Mouse (Mus musculus) adrenal gland, postnatal 25 days (tissue): ENCODE data around the gene Ifitm1. TPM values are rescaled to one million over a fixed set of nuclear protein-coding genes. Genes with fewer than 3 reads are reported as not detected.

Experiments
- DNase-seq: peaks from one replicate; pipeline ENCODE4 v3.0.0; 2021; ENCODE audit warnings: mixed read lengths
- long read RNA-seq: library from polyadenylated mRNA; stranded (forward); transcript quantifications from one replicate; pipeline ENCODE4 v2.0.0, GENCODE M21; 2021
- total RNA-seq: library from RNA; stranded (reverse); gene quantifications from 2 replicates; pipeline ENCODE4 v1.2.3, GENCODE M21; 2021

Gene Ifitm1
- 3.6 and 3.9 TPM in 2 replicates for total RNA-seq
- long read RNA-seq, partial matches to known transcripts = 0 of 1 reads
- long read RNA-seq, other reads (novel, unspliced or antisense) = 0 of 1 reads

DNA sequence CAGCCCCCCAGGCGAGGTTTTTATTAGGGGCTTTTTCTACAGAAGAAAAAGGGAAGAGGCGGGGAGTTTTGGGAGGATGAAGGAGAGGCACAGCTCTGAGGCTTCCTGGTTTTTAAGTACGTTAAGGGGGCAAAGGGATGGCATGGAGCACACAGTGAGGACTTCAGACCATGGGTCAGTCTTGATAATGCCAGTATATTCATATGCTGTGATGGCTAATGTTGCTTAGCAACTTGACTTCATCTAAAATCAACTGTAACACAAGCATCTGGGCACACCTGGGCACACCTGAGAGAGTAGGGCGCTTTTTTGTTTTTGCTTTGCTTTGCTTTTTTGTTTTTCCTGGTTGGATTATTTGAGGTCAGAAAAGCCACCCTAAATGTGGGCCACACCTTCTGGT, at the start of gene Ifitm1:
Gene Ifitm1, plus strand, starts transcription at position 301 of the 400 bp plus-strand sequence.
- DNase-seq = no peak

DNA sequence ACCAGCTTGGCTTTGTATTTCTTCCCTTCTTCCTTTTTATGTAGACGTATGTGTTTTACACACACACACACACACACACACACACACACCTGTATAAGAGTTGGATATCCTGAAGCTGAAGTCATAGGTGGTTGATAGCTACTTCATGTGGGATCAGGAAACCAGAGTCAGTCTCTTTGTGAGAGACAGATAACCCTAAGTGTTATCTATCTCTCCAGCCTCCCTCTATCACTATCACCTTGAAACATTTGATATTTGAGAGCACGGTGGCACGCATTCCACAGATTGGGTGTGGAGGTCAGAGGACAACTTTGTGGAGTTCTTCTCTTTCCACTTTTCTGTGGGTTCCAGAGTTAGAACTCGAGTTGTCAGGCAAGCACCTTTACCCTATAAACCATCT, 47.1 kb upstream of the Ifitm1 start:
- no peak for DNase-seq

DNA sequence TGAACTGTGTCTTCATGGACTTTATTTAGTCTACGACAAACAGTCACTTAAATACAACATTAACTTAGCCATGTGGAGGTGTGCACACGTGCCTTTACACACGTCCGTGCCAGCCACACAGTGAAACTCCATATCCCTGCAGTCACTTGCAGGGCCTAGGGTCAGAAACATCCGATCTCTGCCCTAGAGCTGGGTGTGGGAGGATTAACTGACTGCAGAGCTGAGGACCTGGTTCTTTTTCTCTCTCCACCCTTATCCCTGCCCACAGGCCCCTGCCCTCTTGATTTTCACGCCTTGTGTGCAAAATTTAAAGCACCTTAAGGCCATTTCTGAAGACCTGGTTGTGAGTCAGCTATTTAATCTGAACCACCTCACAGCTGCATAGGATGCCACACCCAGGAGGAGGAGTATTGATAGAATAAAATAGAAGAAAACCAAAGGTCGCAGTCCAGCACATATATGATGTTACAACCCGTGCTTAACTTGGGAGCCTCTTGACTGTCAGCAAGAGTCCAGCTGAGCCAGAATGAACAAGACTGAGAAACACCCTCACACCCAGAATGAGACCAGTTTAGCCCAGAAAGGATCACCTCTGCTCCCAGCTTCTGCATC, 46.5 kb upstream of the Ifitm1 start, which contains the start of gene Nlrp6:
Gene Nlrp6, plus strand, starts transcription at position 485 of the 612 bp plus-strand sequence.
- DNase-seq = no peak

DNA sequence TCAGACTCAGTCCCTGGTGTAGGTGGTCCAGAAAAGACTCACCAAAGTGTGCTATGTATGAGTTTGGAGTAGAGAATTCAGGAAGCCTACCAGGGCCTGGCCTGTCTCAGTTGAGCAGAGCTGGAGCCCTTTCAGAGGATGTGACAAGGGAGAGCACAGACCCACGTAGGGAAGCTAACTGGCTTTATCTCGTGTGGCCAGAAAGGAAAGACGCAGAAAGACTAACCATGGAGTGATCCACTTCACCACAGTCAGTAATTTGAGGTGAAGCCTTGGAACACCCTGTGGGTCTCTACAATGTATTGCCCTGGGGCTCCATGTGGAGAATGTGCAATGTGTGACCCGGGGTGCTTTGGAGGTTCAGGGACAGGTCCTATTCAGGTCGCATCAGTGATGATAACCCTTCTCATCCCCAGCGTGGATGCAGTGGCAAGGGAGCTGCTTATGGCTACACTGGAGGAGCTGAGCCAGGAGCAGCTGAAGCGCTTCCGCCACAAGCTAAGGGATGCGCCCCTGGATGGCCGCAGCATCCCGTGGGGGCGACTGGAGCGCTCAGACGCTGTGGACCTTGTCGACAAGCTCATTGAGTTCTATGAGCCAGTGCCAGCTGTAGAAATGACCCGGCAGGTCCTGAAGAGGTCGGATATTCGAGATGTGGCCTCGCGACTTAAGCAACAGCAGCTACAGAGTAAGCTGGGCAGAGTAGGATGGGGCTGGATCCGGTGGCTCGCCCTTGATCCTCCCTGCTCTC, 45.6 kb upstream of the Ifitm1 start:
- no peak for DNase-seq

DNA sequence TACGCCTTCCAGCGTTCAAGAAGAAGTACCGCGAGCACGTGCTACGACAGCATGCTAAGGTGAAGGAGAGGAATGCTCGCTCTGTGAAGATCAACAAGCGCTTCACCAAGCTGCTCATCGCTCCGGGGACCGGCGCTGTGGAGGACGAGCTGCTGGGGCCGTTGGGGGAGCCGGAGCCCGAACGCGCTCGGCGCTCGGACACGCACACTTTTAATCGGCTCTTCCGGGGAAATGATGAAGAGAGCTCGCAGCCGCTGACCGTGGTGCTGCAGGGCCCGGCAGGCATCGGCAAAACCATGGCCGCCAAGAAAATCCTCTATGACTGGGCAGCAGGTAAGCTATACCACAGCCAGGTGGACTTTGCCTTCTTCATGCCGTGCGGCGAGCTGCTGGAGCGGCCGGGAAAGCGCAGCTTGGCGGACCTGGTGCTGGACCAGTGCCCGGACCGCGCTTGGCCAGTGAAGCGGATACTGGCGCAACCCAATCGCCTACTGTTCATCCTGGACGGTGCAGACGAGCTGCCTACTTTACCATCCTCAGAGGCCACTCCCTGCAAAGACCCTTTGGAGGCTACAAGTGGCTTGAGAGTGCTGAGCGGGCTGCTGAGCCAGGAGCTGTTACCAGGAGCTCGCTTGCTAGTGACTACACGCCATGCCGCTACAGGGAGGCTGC, 44.5 kb upstream of the Ifitm1 start:
- DNase-seq = peak; percentile 73

DNA sequence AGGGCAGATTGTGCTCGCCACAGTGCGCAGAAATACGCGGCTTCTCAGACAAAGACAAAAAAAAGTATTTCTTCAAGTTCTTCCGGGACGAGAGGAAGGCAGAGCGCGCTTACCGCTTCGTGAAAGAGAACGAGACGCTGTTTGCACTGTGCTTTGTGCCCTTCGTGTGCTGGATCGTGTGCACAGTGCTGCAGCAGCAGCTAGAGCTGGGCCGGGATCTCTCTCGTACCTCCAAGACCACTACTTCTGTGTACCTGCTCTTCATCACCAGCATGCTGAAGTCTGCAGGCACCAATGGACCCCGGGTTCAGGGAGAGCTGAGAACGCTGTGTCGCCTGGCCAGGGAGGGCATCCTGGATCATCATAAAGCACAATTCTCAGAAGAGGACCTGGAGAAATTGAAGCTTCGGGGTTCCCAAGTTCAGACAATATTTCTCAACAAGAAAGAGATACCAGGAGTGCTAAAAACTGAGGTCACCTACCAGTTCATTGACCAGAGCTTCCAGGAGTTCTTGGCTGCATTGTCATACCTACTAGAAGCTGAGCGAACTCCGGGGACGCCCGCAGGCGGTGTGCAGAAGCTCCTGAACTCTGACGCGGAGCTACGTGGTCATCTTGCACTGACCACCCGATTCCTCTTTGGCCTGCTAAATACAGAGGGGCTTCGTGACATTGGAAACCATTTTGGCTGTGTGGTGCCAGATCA, 43.8 kb upstream of the Ifitm1 start:
- DNase-seq = no peak

DNA sequence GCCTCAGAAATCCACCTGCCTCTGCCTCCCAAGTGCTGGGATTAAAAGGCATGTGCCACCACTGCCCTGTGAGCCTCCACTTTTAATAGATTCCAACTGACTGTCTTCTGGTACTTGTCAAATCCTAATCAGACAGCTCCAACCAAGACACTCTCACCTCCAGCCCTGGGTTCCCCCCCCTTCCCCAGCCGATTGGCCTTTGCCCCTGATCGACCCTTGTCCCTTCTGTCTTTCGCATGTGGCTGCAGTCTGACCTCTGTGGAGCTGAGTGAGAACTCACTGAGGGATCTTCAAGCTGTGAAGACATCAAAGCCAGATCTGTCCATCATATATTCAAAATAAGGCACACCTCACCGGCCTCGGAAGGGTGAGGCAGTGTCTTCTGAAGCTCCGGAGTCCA, 39.8 kb upstream of the Ifitm1 start:
- no peak for DNase-seq

DNA sequence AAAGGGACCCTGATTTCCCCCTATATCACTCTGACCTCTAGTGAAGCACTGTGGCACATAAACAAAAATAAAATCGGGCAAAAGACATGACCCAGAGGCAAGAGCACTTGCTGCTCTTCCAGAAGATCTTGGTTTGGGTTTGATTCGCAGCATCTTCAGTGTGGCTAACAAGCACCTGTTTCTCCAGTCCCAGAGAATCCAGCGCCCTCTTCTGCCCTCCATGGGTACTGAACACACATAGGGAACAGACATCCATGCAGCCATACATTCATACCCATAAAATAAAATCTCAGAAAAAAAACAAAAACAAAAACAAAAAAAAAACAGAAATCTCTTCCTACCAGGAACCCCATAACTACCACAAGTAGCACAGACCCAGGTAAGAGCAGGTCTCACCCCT, 28.6 kb upstream of the Ifitm1 start:
- no peak for DNase-seq

DNA sequence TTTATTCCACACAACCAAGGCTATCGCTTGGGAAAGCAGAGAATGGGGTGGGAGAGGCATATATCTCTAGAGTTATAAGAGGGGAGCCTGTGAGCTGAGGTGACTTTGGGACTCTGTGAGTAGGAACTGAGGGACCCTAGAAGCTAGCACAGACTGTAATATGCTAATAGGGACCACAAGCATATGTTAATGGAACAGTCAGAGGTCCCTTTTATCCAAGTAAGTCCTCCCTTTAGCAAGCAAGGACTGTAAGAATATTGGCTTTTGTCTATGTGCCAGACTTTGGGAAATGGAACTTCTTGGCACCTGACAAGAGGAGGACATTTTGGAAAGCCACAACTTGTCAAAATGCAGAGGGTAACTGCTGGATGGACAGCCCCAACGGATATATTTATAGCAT, 28.1 kb upstream of the Ifitm1 start:
- no peak for DNase-seq

DNA sequence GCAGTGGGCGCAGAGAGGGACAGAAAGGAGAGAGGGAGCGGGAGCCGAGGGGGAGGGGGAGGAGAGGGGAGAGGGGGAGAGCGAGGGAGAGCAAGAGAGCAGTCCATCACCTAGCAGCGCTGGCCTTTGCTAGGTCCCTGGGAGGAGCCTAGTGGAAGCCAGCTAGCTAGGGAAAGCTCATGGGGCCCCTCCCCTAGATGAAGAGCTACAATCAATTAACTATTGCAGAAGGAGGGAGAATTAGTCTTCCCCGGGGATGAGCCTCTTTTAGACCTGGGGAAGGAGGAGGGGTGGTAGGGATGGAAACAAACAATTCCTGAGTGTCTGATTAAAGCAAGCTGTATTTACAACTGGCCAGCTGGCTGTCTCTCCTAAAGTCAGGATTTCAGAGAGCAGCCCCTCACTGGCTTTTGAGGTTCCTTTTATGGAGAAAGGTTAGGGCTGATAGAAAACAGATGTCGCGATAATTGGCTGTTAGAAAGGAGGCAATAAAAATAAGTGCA, 27.3 kb upstream of the Ifitm1 start:
- DNase-seq = no peak

DNA sequence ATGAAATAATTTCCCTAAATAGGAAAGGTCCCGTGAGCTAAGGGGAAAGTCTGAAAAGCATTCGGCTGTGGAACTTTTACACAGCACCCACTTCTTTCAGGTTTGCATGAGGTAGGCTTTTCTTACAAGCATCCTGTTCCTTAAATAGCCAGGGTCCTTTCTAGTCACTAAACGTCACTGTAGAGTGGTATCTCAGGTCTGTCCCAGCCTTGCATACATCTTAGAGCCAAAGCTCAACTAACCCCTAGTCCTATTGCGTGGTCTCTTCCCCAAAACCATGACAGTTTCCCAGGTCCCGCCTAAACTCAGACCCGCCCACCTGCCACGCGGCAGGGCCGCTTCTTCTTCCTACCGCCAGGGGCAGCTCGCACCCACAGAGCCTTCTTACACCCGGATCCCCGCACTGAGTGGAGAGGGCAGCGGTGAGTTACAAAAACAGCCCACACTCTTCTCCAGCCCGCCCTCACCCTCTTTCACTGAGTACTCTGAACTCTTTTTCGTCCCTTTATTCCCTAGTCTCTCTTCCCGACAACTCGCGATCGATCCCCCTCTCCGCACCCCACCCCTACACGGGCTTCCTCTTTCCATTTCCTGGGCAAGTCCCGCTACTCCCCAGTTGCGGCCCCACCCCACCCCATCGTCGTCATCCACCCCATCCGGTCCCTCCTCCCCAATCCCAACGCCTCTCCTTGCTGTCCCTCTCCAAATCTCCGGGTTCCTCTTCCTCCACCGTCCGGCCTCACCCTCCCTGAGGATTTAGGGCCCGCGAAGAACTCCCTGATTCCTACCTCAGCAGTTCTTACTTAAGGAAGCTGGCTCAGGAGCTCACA, 25.6 kb upstream of the Ifitm1 start, which contains the start of gene Pgghg:
Gene Pgghg, plus strand, starts transcription at position 170 of the 830 bp plus-strand sequence.
- peak; percentile 86 for DNase-seq

DNA sequence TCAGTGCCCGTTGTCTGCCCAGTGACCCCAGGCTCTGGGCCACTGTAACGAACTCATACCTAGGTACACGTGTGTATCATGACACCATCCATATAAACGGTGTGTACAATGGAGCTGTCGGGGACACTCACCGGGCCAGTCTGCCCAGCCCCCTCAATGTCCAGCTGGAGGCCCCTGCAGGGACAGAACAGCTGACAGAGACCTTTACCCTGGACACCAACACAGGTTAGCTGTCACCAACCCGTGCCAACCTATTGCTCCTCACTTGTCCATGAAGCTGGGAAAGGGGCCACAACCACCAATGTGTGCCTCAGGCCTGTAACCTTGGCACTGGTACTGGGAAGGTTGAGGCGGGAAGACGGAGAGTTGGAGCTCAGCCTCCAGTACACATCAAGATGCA, 24.7 kb upstream of the Ifitm1 start:
- no peak for DNase-seq

DNA sequence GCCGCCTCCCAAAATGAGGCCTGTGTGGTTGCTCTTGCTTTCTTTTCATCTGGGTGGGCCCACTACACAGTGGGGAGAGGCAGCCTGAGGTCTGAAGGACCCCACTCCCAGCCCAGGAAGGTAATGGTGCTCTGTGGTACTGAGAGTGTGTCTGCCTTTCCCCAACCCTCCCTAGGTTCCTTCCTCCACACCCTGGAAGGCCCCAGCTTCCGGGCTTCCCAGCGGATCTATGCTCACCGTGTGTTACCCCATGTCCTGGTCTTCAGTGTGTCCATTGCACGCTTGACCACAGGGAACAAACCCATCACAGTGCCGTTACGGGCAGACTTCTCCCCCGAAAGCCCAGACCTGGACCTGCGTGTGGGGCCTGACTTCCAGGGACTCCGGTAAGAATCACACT, 24.2 kb upstream of the Ifitm1 start:
- no peak for DNase-seq

DNA sequence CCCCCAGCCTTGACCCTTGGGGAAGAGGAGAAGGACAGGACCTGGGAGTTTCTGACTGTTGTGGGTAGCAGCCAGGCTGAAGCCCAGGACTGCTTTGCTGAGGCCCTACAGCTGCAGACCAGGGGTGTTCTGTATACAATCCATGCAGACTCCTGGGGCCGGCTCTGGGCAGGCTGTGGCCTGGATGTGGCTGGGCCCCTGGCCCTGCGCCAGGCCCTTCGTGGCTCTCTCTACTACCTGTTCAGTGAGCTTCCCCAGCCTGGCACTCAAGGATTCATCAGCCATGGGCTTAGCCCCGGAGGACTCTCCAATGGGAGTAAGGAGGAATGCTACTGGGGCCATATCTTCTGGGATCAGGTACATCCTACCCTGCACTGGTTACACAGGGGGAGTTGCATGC, 23.7 kb upstream of the Ifitm1 start:
- no peak for DNase-seq

DNA sequence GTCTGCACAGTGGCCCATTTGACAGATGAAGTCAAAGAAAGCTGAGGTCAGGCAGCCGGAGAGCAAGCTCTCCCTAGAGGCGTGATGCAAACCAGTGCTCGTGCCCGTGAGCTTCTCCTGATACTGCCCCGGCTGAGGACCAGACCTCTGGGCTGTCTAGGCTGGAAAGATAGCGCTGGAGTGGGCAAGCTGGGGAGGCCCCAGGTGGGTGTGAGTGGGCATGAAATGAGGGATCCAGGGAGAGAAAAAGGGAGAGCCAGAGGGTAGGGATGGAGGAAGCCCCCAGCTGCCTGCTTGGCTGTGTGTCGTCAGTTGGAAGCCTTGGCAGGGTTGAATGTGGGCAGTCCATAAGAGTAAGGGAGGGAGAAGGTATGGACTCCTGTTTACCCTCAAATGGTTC, 22.8 kb upstream of the Ifitm1 start:
- no peak for DNase-seq

DNA sequence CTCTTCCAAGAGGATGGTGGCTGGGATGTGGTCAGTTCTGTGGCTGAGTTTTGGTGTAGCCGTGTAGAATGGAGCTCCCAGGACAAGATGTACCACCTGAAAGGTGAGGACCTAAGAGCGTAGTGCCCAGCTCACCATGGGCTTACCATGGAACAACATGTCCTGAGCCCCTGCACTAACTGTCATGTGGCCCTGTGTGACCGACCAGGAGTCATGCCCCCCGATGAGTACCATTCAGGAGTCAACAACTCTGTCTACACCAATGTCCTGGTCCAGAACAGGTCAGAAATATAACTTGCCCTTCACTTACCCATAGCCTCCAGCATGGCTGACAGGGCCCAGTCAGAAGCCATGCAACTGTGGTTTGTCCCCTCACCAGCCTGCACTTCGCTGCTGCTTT, 21.8 kb upstream of the Ifitm1 start:
- no peak for DNase-seq

DNA sequence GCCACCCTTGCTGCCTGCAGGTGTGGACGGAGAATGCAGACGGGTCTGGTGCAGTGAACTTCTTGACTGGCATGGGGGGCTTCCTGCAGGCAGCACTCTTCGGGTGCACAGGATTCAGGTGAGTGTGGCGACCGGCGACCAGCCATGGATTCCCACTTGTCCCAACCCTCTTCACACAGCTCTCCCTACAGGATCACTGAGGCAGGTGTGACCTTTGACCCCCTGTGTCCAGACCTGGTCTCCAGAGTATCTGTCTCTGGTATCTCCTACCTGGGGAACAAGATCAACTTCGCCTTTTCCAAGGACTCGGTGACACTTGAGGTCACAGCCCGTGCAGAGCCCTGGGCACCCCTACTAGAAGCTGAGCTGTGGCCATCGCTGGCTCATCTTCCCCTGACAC, 20.7 kb upstream of the Ifitm1 start:
- DNase-seq = no peak

DNA sequence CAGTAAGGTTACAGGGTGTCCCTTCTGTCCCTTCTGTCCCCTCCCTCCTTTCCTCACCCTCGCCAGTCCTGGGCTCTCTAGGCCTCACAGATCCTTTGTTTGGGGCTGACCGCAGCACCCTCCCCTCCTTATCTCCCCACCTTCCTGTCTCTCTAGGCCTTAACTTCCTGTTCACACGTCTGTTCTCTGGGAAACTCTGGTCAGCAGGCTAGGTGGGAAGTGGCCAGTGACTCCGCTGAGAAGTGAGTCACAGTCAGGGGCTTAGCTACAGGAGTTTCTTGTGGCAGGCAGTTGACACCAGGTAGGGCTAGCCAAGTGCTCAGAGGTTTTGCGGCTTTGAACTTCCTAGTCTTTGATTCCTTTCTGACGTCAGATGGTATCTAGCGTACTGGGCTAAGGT, 20.0 kb upstream of the Ifitm1 start:
- DNase-seq = no peak

DNA sequence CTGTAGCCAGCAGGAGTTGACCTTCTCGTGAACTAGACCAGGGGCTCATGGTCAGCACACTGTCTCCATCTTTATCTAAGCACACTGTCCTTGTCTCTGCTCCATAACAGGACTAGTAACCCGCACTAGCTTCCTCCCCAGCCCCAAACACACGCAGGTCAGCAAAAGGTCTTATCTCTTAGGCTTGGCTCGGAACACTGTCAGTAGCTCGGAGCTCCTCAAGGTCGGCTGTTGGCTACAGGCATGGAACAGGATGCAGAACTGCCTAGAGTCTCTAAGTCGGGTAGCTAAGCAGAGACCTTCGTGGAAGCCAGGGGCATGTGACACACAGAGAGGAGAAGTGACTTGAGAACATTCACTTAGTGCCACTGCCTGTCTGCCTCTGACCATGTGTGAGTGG, 18.9 kb upstream of the Ifitm1 start:
- DNase-seq = peak; percentile 52

DNA sequence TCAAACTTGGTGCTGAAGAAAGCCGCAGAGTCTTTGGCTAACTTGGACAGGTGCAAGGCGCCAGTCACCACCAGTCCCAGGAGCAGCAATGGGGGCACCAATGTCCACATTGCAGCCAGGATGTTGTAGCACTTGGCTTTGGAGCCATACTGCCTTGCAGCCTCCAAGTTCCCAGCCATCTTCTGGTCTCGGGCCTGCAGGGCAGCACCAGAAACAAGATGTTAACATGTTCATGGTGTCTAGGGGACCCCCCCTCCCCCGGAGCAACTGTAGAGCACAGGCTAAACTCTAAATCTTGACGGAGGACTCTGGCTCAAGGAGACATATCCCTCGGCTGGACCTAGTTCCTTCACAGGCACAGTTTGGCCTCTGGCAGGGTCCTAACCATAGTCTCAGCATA, 17.8 kb upstream of the Ifitm1 start:
- no peak for DNase-seq

DNA sequence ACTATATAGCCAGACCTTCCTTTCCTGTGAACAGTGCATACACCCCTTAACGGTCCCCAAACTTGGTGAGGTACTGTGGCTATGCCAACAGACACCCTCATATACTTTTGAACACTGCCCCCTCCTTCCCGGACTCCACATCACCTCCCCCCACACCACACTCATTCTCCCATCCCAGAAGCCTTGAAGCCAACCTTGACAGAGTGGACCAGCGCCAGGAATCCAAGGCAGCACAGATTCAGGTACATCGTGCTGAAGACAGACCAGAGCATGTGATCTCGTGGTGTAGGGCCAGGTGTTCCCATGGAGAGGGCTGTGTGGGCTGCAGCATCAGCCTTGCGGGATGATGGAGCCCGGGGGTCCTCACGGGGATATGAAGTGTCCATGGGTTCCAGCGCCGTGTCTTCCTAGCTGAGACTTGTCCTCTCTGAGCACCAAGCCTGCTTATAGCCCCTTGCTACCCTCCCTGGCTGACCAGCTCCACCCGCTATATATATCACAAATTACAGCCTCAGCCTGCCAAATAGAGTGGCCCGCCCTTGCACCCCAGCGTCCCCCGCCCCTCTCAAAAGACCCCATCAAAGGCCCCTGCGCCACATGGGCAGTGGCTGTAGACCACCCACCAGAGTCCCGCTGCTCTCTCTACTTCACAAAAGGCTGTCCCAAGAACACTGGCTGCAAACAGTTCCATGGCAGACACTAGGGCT, 17.0 kb upstream of the Ifitm1 start, which contains the start of gene Ifitm5:
Gene Ifitm5, minus strand, starts transcription at position 468 of the 707 bp plus-strand sequence.
- DNase-seq = peak; percentile 57
